Mouse (Mus musculus) ovary, postnatal 14 days (tissue): ENCODE measurements around the gene Btbd35f18.
"Not testable (repeated sequence)": the region's sequence is repeated elsewhere in the genome, so short reads cannot be mapped to it uniquely, and the experiment has no call there.

Experiments
- DNase-seq: peaks from one replicate; pipeline ENCODE4 v3.0.0; 2022; ENCODE audit warnings: low spot score

The Btbd35f18 gene

GRCm38 (mm10) chrX:3699933-3700332 lies at the start of gene Btbd35f18:
Gene Btbd35f18, plus strand, starts transcription at chrX:3700233.
- DNase-seq, result not testable (repeated sequence)
